Mouse (Mus musculus): ENCODE measurements around the gene Snap47. TPM values are rescaled to one million over a fixed set of nuclear protein-coding genes. Genes with fewer than 3 reads are reported as not detected.

Gene Snap47
- polyA plus RNA-seq, 1 experiment from 2014 or later: 76.8 TPM

- H3K4me2 ChIP-seq (ENCODE audit: low read depth, low read length): no peak overlapping the region
- WGBS: 71% methylated on average over 1 of the region's 1 CpGs
- H3K9ac ChIP-seq (ENCODE audit: low read depth, low read length): no peak overlapping the region
- H3K4me3 ChIP-seq (ENCODE audit: low read length): no peak overlapping the region
- H3K4me1 ChIP-seq (ENCODE audit: control insufficient read depth, insufficient read depth, low read length): no peaks in the 10 kb centered on the region
- no peak overlapping the region for H3K27ac ChIP-seq (ENCODE audit: low read length)
- no peaks in the 10 kb centered on the region for H3K27me3 ChIP-seq (replicated peaks; ENCODE audit: control insufficient read depth, insufficient read depth, low read length)
- 0 out of 2 replicates have a peak, but pooled peaks cover 4% of the 10 kb centered on the region for H3K36me3 ChIP-seq (ENCODE audit: control insufficient read depth, insufficient read depth, low read length)
- no peak for ATAC-seq
- no peaks in the 10 kb centered on the region for H3K9me3 ChIP-seq (ENCODE audit: control insufficient read depth, low read length)
These were observed 21.0 kb downstream of the Snap47 start for GRCm38 (mm10) chr11:59429959-59430358.

- H3K4me1 ChIP-seq (ENCODE audit: control insufficient read depth, insufficient read depth, low read length): no peaks in the 10 kb centered on the region; the same call in 1 of the 2 replicates
- no peaks in the 10 kb centered on the region for H3K27me3 ChIP-seq (replicated peaks; ENCODE audit: control insufficient read depth, insufficient read depth, low read length)
- 84% methylated on average over 9 of the region's 9 CpGs for WGBS
- H3K4me3 ChIP-seq (ENCODE audit: low read length): no peak overlapping the region
- H3K9ac ChIP-seq (ENCODE audit: low read depth, low read length): no peak overlapping the region
- 0 out of 2 replicates have a peak, but pooled peaks cover 4% of the 10 kb centered on the region for H3K36me3 ChIP-seq (ENCODE audit: control insufficient read depth, insufficient read depth, low read length)
- no peak for ATAC-seq
- H3K27ac ChIP-seq (ENCODE audit: low read length): no peak overlapping the region
- H3K9me3 ChIP-seq (ENCODE audit: control insufficient read depth, low read length): no peaks in the 10 kb centered on the region
- H3K4me2 ChIP-seq (ENCODE audit: low read depth, low read length): no peak overlapping the region
These were observed 22.8 kb downstream of the Snap47 start for GRCm38 (mm10) chr11:59428057-59428660.

DNA sequence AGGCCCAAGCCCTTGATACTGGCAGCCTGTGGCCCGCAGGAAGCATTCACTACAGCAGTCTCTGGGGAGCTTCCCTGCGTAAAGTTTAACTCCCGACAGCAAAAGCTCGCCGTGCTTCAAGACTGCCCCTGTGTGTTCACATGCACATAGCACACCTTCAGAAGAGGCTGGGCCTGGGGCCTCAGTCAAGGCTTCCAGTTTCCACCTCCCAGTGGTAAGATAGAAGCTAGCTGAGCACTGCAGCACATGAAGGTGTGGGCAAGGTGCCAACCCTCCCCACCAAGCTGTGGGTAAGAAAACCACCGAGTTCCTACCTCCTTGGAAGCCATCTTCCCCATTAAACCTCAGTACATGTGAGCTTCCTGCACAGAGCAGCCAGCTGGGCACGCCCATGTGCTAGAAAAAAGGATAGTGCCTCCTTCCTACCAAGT, 25.3 kb downstream of the Snap47 start:
- H3K27me3 ChIP-seq (replicated peaks; ENCODE audit: control insufficient read depth, insufficient read depth, low read length): no peaks in the 10 kb centered on the region
- peaks cover 4% of the 10 kb centered on the region; the same call in 1 of the 2 replicates for H3K36me3 ChIP-seq (ENCODE audit: control insufficient read depth, insufficient read depth, low read length)
- no peak overlapping the region for H3K4me2 ChIP-seq (ENCODE audit: low read depth, low read length)
- ATAC-seq: no peak
- H3K4me1 ChIP-seq (ENCODE audit: control insufficient read depth, insufficient read depth, low read length): peaks cover 2% of the 10 kb centered on the region; the same call in 1 of the 2 replicates
- no peak overlapping the region for H3K9ac ChIP-seq (ENCODE audit: low read depth, low read length)
- no peak overlapping the region for H3K27ac ChIP-seq (ENCODE audit: low read length)
- WGBS: 47% methylated on average over 7 of the region's 7 CpGs
- no peaks in the 10 kb centered on the region for H3K9me3 ChIP-seq (ENCODE audit: control insufficient read depth, low read length)
- H3K4me3 ChIP-seq (ENCODE audit: low read length): no peak overlapping the region

DNA sequence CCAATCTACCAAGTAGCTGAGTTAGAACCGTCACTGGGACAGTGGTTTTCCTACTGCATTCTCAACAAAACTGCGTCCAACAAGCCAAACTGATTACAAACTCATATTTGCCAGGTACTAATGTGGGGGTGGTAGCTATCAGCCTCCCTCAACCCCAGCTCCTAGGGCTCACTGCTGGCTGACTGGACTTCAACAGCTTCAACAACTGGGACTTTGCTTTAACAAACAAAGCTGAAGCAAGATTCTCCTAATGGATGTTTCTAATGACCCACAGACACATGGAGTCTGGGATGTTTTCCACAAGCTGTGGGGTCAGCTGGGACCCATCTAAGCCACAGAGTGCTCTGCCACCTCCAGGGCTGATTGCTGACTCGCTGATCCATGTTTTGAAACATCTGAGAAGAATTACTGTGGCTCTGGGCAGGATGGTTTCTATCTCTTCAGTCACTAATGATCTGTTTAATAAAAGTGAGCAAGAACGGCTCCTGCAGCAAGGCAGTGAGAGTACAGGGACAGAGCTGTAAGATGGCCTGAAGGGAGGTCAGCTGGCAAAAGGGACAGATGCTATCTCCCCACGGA, 27.9 kb downstream of the Snap47 start:
- Histone ChIP-seq H3K9me3 (ENCODE audit: control insufficient read depth, low read length) (no peaks in the 10 kb centered on the region), H3K4me3 (ENCODE audit: low read length) (no peak overlapping the region), H3K27ac (ENCODE audit: low read length) (peak overlapping the region; percentile 20; the same call in 1 of the 2 replicates), H3K9ac (ENCODE audit: low read depth, low read length) (no peak overlapping the region), H3K4me1 (ENCODE audit: control insufficient read depth, insufficient read depth, low read length) (peaks cover 2% of the 10 kb centered on the region; the same call in 1 of the 2 replicates), H3K27me3 (replicated peaks; ENCODE audit: control insufficient read depth, insufficient read depth, low read length) (no peaks in the 10 kb centered on the region), H3K4me2 (ENCODE audit: low read depth, low read length) (no peak overlapping the region), H3K36me3 (ENCODE audit: control insufficient read depth, insufficient read depth, low read length) (peaks cover 2% of the 10 kb centered on the region; the same call in 1 of the 2 replicates)
- WGBS: 75% methylated on average over 5 of the region's 5 CpGs
- ATAC-seq: no peak

GRCm38 (mm10) chr11:59421967-59422366, 29.0 kb downstream of the Snap47 start:
- Histone ChIP-seq H3K27ac (ENCODE audit: low read length) (no peak overlapping the region), H3K9ac (ENCODE audit: low read depth, low read length) (no peak overlapping the region), H3K27me3 (replicated peaks; ENCODE audit: control insufficient read depth, insufficient read depth, low read length) (no peaks in the 10 kb centered on the region), H3K36me3 (ENCODE audit: control insufficient read depth, insufficient read depth, low read length) (no peaks in the 10 kb centered on the region; the same call in 1 of the 2 replicates), H3K9me3 (ENCODE audit: control insufficient read depth, low read length) (no peaks in the 10 kb centered on the region), H3K4me1 (ENCODE audit: control insufficient read depth, insufficient read depth, low read length) (peaks cover 2% of the 10 kb centered on the region; the same call in 1 of the 2 replicates), H3K4me2 (ENCODE audit: low read depth, low read length) (no peak overlapping the region), H3K4me3 (ENCODE audit: low read length) (no peak overlapping the region)
- 90% methylated on average over 2 of the region's 2 CpGs for WGBS
- ATAC-seq: no peak

GRCm38 (mm10) chr11:59421436-59421835, 29.6 kb downstream of the Snap47 start:
- no peak overlapping the region for H3K9ac ChIP-seq (ENCODE audit: low read depth, low read length)
- no peak for ATAC-seq
- H3K27me3 ChIP-seq (replicated peaks; ENCODE audit: control insufficient read depth, insufficient read depth, low read length): no peaks in the 10 kb centered on the region
- peaks cover 2% of the 10 kb centered on the region; the same call in 1 of the 2 replicates for H3K4me1 ChIP-seq (ENCODE audit: control insufficient read depth, insufficient read depth, low read length)
- no peak overlapping the region for H3K4me3 ChIP-seq (ENCODE audit: low read length)
- H3K9me3 ChIP-seq (ENCODE audit: control insufficient read depth, low read length): no peaks in the 10 kb centered on the region
- H3K4me2 ChIP-seq (ENCODE audit: low read depth, low read length): no peak overlapping the region
- H3K36me3 ChIP-seq (ENCODE audit: control insufficient read depth, insufficient read depth, low read length): no peaks in the 10 kb centered on the region; the same call in 1 of the 2 replicates
- no peak overlapping the region for H3K27ac ChIP-seq (ENCODE audit: low read length)
- 84% methylated on average over 8 of the region's 8 CpGs for WGBS

DNA sequence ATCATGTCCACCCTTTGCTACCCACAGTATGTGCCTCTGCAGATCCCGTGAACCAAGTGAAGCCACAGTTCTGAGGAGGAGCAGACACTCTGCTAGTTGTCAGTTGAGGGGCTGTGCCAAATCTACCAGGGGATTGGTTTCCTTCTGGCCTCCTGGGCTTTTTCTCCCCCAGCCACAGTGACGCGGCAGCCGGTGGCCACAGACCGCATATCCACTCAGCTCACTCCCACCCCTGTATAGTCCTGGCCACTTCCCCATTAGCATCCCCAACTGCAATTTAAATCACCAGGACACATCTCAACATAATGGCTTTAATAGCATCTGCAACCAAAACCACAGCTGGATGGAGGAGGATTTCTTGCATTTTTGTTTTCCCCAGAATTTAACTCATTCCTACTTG, 32.3 kb downstream of the Snap47 start:
- 69% methylated on average over 5 of the region's 5 CpGs for WGBS
- no peak overlapping the region for H3K4me2 ChIP-seq (ENCODE audit: low read depth, low read length)
- no peak overlapping the region for H3K9ac ChIP-seq (ENCODE audit: low read depth, low read length)
- no peak for ATAC-seq
- peaks cover 3% of the 10 kb centered on the region; the same call in 1 of the 2 replicates for H3K4me1 ChIP-seq (ENCODE audit: control insufficient read depth, insufficient read depth, low read length)
- no peaks in the 10 kb centered on the region for H3K9me3 ChIP-seq (ENCODE audit: control insufficient read depth, low read length)
- H3K36me3 ChIP-seq (ENCODE audit: control insufficient read depth, insufficient read depth, low read length): peaks cover 3% of the 10 kb centered on the region
- H3K27me3 ChIP-seq (replicated peaks; ENCODE audit: control insufficient read depth, insufficient read depth, low read length): no peaks in the 10 kb centered on the region
- no peak overlapping the region for H3K4me3 ChIP-seq (ENCODE audit: low read length)
- peak overlapping the region; percentile 24 for H3K27ac ChIP-seq (ENCODE audit: low read length)

DNA sequence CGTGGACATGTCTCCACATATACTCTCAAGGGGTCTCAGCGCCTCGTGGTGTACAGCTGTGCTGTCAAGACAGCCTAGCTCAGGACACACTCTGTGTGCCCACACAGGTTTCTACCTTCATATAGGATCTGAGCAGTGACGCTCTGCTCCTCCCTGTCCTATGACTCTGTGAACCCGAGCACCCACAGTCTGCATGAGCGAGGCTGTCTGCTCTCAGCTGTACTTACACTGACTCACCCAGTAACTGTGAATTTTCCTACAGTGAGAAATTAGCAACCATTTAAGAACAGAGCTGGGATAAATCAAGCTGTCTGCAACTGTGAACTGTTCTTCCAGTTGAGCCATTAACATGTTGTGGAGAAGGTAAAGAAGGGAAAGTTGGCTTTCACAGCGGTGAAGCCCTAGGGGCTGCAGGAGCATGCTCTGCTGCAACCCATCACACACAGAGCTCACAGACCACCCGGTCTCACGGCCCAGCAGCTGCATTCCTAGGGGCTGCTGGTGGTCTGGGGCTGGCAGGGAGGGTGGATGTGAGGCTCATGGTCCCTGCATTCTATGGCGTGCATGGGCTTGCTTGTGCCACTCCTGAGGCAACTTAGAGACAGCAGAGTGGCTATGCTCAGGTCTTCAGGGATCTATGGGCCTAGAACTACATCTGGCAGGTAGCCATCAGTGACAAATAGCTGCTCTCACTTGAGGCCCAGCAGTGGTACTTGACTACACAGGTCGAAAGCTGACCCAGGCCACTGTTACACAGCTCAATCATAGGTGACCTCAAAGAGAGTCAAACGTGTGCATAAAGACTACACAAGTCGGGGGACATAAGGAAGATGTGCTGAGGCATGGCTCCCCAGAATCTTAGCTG, 37.8 kb downstream of the Snap47 start:
- Histone ChIP-seq H3K4me3 (ENCODE audit: low read length) (no peak overlapping the region), H3K27me3 (replicated peaks; ENCODE audit: control insufficient read depth, insufficient read depth, low read length) (no peaks in the 10 kb centered on the region), H3K27ac (ENCODE audit: low read length) (no peak overlapping the region), H3K9ac (ENCODE audit: low read depth, low read length) (0 out of 2 replicates have a peak overlapping the region, but pooled peaks have one; percentile 6), H3K4me2 (ENCODE audit: low read depth, low read length) (no peak overlapping the region), H3K9me3 (ENCODE audit: control insufficient read depth, low read length) (no peaks in the 10 kb centered on the region), H3K36me3 (ENCODE audit: control insufficient read depth, insufficient read depth, low read length) (peaks cover 6% of the 10 kb centered on the region), H3K4me1 (ENCODE audit: control insufficient read depth, insufficient read depth, low read length) (peaks cover 6% of the 10 kb centered on the region; the same call in 1 of the 2 replicates)
- WGBS: 72% methylated on average over 13 of the region's 13 CpGs
- no peak for ATAC-seq

DNA sequence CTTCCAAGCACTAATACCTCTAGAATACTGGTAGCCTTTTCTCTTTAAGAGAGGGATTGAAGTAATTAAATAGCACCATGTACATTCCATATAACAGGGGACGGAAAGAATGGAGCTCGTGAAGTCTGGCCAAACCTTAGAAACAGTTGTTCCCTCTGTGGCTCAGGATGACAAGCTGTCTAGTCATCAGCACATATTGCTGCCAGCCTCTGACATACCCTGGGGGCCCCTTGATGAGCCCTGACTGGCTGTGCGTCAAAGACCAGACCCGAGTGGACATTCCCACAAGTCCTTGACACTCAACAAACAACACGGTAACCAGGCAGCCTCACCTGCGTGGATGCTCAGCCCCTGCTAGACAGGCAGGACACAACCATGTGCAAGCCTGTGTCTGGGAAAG, 38.9 kb downstream of the Snap47 start:
- 75% methylated on average over 6 of the region's 6 CpGs for WGBS
- Histone ChIP-seq H3K27me3 (replicated peaks; ENCODE audit: control insufficient read depth, insufficient read depth, low read length) (no peaks in the 10 kb centered on the region), H3K4me2 (ENCODE audit: low read depth, low read length) (no peak overlapping the region), H3K36me3 (ENCODE audit: control insufficient read depth, insufficient read depth, low read length) (peaks cover 6% of the 10 kb centered on the region), H3K4me3 (ENCODE audit: low read length) (no peak overlapping the region), H3K27ac (ENCODE audit: low read length) (no peak overlapping the region), H3K4me1 (ENCODE audit: control insufficient read depth, insufficient read depth, low read length) (peaks cover 6% of the 10 kb centered on the region; the same call in 1 of the 2 replicates), H3K9me3 (ENCODE audit: control insufficient read depth, low read length) (no peaks in the 10 kb centered on the region), H3K9ac (ENCODE audit: low read depth, low read length) (no peak overlapping the region)
- no peak for ATAC-seq

All from intestine, embryonic 16.5 days (tissue).